Mouse (Mus musculus) thymus, adult 2 months (tissue): ENCODE measurements at regions not wholly inside any gene's neighbourhood (a gene's known extent, or its start where the extent isn't known, plus 50 kb on each side); places are given as distances from the start of the nearest gene placed in this dataset.

ENCODE experiments used
- DNase-seq: peaks from one replicate; pipeline ENCODE4 v3.0.0; 2021
- H3K27ac ChIP-seq: fragments of 200-500 bp; 2 replicates; pipeline ENCODE4 v1.5.1; 2012; ENCODE audit warnings: low read length, control low read depth; ENCODE audit not compliant: control insufficient read depth, insufficient read depth
- H3K27me3 ChIP-seq: fragments of 200-500 bp; 2 replicates; pipeline ENCODE4 v1.6.1; 2012; ENCODE audit warnings: mild to moderate bottlenecking, low read length, moderate library complexity, mixed read lengths; ENCODE audit not compliant: control insufficient read depth, insufficient read depth
- H3K36me3 ChIP-seq: fragments of 200-500 bp; 2 replicates; pipeline ENCODE4 v1.6.1; 2012; ENCODE audit warnings: mild to moderate bottlenecking, low read length, moderate library complexity; ENCODE audit not compliant: control insufficient read depth, insufficient read depth
- H3K4me1 ChIP-seq: fragments of 200-500 bp; replicated peaks from 2 replicates; pipeline ENCODE4 v1.6.1; 2012; ENCODE audit warnings: low read length; ENCODE audit not compliant: control insufficient read depth, insufficient read depth
- H3K4me3 ChIP-seq: fragments of 200-500 bp; 2 replicates; pipeline ENCODE4 v1.5.1; 2012; ENCODE audit warnings: mild to moderate bottlenecking, low read length, control low read depth, moderate library complexity; ENCODE audit not compliant: control insufficient read depth, insufficient read depth
- CTCF ChIP-seq: fragments of 200-500 bp; IDR thresholded peaks from 2 replicates; pipeline ENCODE4 v1.5.1; 2012; ENCODE audit warnings: mild to moderate bottlenecking, control low read depth, low read length, moderate library complexity, borderline replicate concordance; ENCODE audit not compliant: control insufficient read depth, poor library complexity, insufficient read depth; ENCODE audit errors: extremely low read depth
- POLR2A ChIP-seq: fragments of 200-500 bp; IDR thresholded peaks from 2 replicates; pipeline ENCODE4 v1.6.1; 2012; ENCODE audit warnings: mild to moderate bottlenecking, low read length, control low read depth, moderate library complexity; ENCODE audit not compliant: control insufficient read depth, poor library complexity, insufficient read depth; ENCODE audit errors: extremely low read depth
- WGBS: fragments of 180-500 bp; shearing (Covaris S2); methylation state at CpG from one replicate; pipeline ENCODE4 v1.1.7; 2018; 5-methylcytosine and 5-hydroxymethylcytosine counted together

GRCm38 (mm10) chr5:133991994-133992393 is 107.5 kb upstream of the Castor2 start:
- H3K4me1 ChIP-seq = no peaks in the 10 kb centered on the region
- TF ChIP-seq CTCF (no peak), POLR2A (no peak)
- WGBS = 84% methylated on average over 2 of the region's 2 CpGs
- H3K27me3 ChIP-seq = no peaks in the 10 kb centered on the region
- H3K4me3 ChIP-seq = no peak overlapping the region
- no peaks in the 10 kb centered on the region for H3K36me3 ChIP-seq
- no peak for DNase-seq
- no peak overlapping the region for H3K27ac ChIP-seq

- TF ChIP-seq POLR2A (no peak), CTCF (no peak)
- 59% methylated on average over 3 of the region's 3 CpGs for WGBS
- DNase-seq = no peak
- Histone ChIP-seq H3K27ac (no peak overlapping the region), H3K27me3 (no peaks in the 10 kb centered on the region), H3K4me1 (no peaks in the 10 kb centered on the region), H3K4me3 (no peak overlapping the region), H3K36me3 (no peaks in the 10 kb centered on the region)
These were observed 108.0 kb upstream of the Castor2 start for GRCm38 (mm10) chr5:133991556-133991955.

- Histone ChIP-seq H3K4me3 (no peak overlapping the region), H3K36me3 (no peaks in the 10 kb centered on the region), H3K27ac (no peak overlapping the region), H3K4me1 (no peaks in the 10 kb centered on the region), H3K27me3 (no peaks in the 10 kb centered on the region)
- WGBS = 10% methylated on average over 15 of the region's 15 CpGs
- TF ChIP-seq POLR2A = no peak
- TF ChIP-seq CTCF = no peak
- DNase-seq = no peak
These were observed 116.1 kb upstream of the Castor2 start for GRCm38 (mm10) chr5:133983249-133983966.

DNA sequence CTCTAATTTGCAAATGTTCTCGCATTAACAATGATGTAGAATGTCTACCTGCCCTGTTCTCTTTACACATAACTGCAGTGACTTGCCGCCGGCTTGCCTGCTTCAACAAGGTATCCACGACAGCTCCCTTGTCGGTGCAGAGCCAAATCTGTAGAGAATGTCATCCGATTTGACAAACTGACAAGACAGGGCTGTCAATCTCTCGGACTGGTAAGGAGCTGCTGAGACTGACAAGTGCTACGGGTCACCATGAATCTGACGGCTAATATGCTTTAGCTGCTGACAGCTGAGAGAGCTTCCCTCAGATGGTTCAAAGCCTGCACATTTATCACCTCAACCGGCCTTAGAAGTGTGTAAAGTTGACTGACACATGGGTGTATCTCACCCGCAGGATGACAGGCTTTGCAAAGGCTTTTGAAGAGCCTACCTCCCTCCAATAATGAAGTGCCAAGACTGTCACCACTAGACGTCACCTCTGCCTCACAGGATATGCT is 129.0 kb upstream of the Castor2 start:
- H3K27ac ChIP-seq = no peak overlapping the region
- no peaks in the 10 kb centered on the region for H3K36me3 ChIP-seq
- no peak for DNase-seq
- H3K4me3 ChIP-seq = no peak overlapping the region
- no peaks in the 10 kb centered on the region for H3K4me1 ChIP-seq
- no peaks in the 10 kb centered on the region for H3K27me3 ChIP-seq
- TF ChIP-seq POLR2A (no peak), CTCF (no peak)
- 81% methylated on average over 12 of the region's 12 CpGs for WGBS

DNA sequence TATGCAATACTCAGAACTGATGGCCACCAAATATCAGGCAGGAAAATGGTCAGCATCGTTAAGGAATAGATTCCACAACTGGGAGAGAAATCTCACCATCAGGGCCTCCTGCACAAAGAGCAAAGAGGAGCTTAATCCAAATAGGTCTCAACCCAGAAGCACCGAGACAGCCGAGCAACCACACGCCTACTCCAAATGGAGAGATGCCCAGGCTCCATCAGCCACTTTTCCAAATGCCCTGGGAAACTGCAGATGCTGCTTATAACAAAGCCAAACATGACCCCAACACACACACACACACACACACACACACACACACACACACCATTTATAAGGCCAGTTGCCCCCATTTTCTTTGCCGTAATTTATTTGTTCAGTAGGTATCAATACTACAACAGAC is 136.2 kb upstream of the Castor2 start:
- H3K27me3 ChIP-seq = no peaks in the 10 kb centered on the region
- H3K36me3 ChIP-seq = no peaks in the 10 kb centered on the region
- no peak for DNase-seq
- H3K27ac ChIP-seq = no peak overlapping the region
- no peak for TF ChIP-seq POLR2A
- no peaks in the 10 kb centered on the region for H3K4me1 ChIP-seq
- WGBS = 94% methylated on average over 5 of the region's 5 CpGs
- no peak overlapping the region for H3K4me3 ChIP-seq

DNA sequence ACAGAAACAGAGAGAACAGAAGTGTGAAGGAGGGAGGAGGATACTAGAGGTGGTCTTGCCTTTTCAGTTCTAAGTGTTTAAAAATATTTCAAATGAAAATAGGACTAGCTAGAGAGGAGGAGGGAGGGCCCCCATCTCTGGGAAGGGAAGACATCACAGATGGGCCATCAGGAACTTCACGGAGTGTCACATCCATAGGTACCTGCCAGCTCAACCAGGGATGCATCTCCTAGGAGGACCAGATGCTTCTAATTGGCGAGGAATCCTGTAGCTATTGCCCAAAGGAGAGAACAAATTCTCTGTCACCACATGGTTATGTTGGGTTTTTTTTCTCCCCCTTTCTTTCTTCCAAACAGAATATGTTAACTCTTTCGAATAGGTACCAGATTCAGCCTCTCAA is 158.7 kb upstream of the Castor2 start:
- no peak for TF ChIP-seq POLR2A
- TF ChIP-seq CTCF = no peak

GRCm38 (mm10) chr5:133940030-133940429 is 159.5 kb upstream of the Castor2 start:
- no peak for DNase-seq
- no peak overlapping the region for H3K4me3 ChIP-seq
- no peaks in the 10 kb centered on the region for H3K27me3 ChIP-seq
- H3K27ac ChIP-seq = no peak overlapping the region
- H3K4me1 ChIP-seq = no peaks in the 10 kb centered on the region
- 92% methylated on average over 2 of the region's 2 CpGs for WGBS
- no peak for TF ChIP-seq CTCF
- TF ChIP-seq POLR2A = no peak
- no peaks in the 10 kb centered on the region for H3K36me3 ChIP-seq

More for the DNA sequence above, 158.7 kb upstream of the Castor2 start:
- no peaks in the 10 kb centered on the region for H3K27me3 ChIP-seq
- H3K27ac ChIP-seq = no peak overlapping the region
- 77% methylated on average over 3 of the region's 3 CpGs for WGBS
- H3K36me3 ChIP-seq = no peaks in the 10 kb centered on the region
- DNase-seq = no peak
- H3K4me1 ChIP-seq = no peaks in the 10 kb centered on the region
- H3K4me3 ChIP-seq = no peak overlapping the region
